Mouse (Mus musculus) kidney, postnatal 0 days (tissue): ENCODE results near the gene Fam162b. TPM values are rescaled to one million over a fixed set of nuclear protein-coding genes. Genes with fewer than 3 reads are reported as not detected.
A peak's percentile ranks its signal among the peaks of the same experiment; 100 is the strongest.

Source experiments
- ATAC-seq: fragments of 200-750 bp; cut with Nextera tagmentation; replicated peaks from 2 replicates; pipeline ENCODE4 v1.8.0; 2017; ENCODE audit warnings: low read depth, moderate number of reproducible peaks, moderate TSS enrichment, moderate library complexity; ENCODE audit not compliant: low FRiP score
- DNase-seq: peaks from one replicate; pipeline ENCODE4 v3.0.0-alpha.2; 2016; ENCODE audit warnings: low spot score
- H3K27ac ChIP-seq: fragments of 300-500 bp; sonication (generic); 2 replicates; pipeline ENCODE4 v1.5.1; 2014; ENCODE audit warnings: mild to moderate bottlenecking
- H3K27me3 ChIP-seq: fragments of 300-500 bp; sonication (generic); 2 replicates; pipeline ENCODE4 v1.6.1; 2014; ENCODE audit warnings: low read length, mixed read lengths; ENCODE audit not compliant: insufficient read depth
- H3K36me3 ChIP-seq: fragments of 300-500 bp; sonication (generic); 2 replicates; pipeline ENCODE4 v1.6.1; 2014; ENCODE audit warnings: low read length, mixed read lengths; ENCODE audit not compliant: insufficient read depth
- H3K4me1 ChIP-seq: fragments of 300-500 bp; sonication (generic); replicated peaks from 2 replicates; pipeline ENCODE4 v1.6.1; 2014; ENCODE audit warnings: antibody characterized with exemption, low read length, mixed read lengths; ENCODE audit not compliant: insufficient read depth
- H3K4me2 ChIP-seq: fragments of 300-500 bp; sonication (generic); 2 replicates; pipeline ENCODE4 v1.6.1; 2014; ENCODE audit warnings: mild to moderate bottlenecking, low read length, moderate library complexity, mixed read lengths
- H3K4me3 ChIP-seq: fragments of 300-500 bp; sonication (generic); replicated peaks from 2 replicates; pipeline ENCODE4 v1.5.1; 2014; ENCODE audit warnings: low read depth, low read length
- H3K9ac ChIP-seq: fragments of 300-500 bp; sonication (generic); 2 replicates; pipeline ENCODE4 v1.6.1; 2014; ENCODE audit warnings: low read depth, low read length
- H3K9me3 ChIP-seq: fragments of 300-500 bp; sonication (generic); replicated peaks from 2 replicates; pipeline ENCODE4 v1.6.1; 2016; ENCODE audit warnings: low read length, inconsistent platforms, mixed read lengths
- CTCF ChIP-seq: IDR thresholded peaks from 2 replicates; pipeline ENCODE4 v1.5.1; 2016; ENCODE audit warnings: antibody characterized with exemption, low read depth, mild to moderate bottlenecking, moderate library complexity
- WGBS: fragments of 180-500 bp; shearing (Covaris S2); extraction: QIAGEN DNeasy Blood & Tissue Kit; methylation state at CpG from one replicate; pipeline ENCODE4 v1.1.7; 2014; 5-methylcytosine and 5-hydroxymethylcytosine counted together
- polyA plus RNA-seq: library from polyadenylated mRNA; unstranded; fragments of >200 nt; fragmentation: Nextera tagmentation; extraction: Ambion mirVana; gene quantifications from 2 replicates; pipeline ENCODE4 v1.2.1, GENCODE M21; 2015

The Fam162b gene
- polyA plus RNA-seq, 1 experiment from 2014 or later = 1.6 TPM

DNA sequence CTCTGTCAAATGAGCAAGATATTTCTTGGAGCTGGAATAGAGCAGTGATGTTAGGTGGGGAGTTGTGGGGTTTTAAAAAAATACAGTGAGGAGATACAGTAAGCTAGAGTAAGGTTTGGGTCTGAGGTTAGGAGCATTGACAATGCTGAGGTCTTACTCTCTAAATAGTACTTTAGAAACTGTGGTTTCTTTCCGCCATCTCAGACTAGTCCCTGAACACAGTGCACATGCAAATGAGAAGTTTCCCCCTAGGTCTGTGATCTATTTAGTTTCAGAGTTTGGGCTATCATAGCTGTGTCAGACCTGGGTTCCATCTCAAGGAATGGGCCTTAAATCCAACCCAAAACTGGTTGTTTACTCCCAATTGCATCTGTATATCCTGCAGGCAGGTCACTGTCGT is 1.3 kb upstream of the Fam162b start:
- no peak for ATAC-seq
- no peak overlapping the region for H3K4me3 ChIP-seq
- H3K9ac ChIP-seq = no peak overlapping the region
- no peaks in the 10 kb centered on the region for H3K27me3 ChIP-seq
- WGBS = 90% methylated on average over 2 of the region's 2 CpGs
- no peak for TF ChIP-seq CTCF
- no peak for DNase-seq
- no peaks in the 10 kb centered on the region for H3K4me1 ChIP-seq
- no peaks in the 10 kb centered on the region for H3K9me3 ChIP-seq
- H3K36me3 ChIP-seq = no peaks in the 10 kb centered on the region
- no peak overlapping the region for H3K4me2 ChIP-seq
- no peak overlapping the region for H3K27ac ChIP-seq

DNA sequence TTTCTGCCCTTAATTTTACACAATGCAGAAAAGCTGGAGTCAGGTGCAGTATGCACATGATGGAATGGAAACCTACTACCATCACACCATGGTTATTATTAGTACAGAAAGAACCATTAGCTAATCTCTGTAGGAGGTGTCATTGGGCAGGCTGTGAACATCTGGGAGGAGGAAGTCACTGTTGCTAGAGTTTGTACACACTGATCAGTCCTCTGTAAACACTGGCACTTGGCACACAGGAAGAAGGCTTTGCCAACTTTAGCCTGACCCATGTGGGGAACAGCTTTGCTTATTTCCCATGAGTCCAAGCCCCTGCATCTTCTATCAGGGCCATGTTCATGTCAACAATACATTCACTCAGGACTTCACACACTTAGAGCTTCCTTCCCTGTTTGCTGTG is 5.4 kb downstream of the Fam162b start:
- ATAC-seq = no peak
- Histone ChIP-seq H3K9ac (no peak overlapping the region), H3K4me2 (no peak overlapping the region), H3K36me3 (no peaks in the 10 kb centered on the region), H3K9me3 (no peaks in the 10 kb centered on the region), H3K27ac (no peak overlapping the region), H3K4me3 (no peak overlapping the region), H3K4me1 (no peaks in the 10 kb centered on the region), H3K27me3 (no peaks in the 10 kb centered on the region)
- TF ChIP-seq CTCF = no peak
- DNase-seq = no peak

DNA sequence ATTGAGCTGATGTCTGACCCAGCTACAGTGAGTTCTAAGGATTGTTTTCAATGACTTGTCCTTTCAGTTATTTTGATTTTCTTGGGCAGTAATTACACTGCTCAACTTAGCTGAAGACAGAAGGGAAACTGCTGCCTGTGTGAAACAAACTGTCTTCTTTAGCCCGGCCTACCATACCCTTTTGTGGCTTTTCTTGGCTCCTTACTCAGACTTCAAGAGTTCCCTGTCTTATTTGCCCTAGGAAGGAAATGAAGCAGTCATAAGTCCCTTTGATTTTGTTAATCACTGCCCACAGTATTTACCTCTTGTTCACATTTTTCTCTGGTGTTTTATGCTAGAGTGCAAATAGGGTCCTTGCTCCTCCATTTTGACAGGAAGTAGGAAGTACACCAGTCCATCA is 5.9 kb downstream of the Fam162b start:
- TF ChIP-seq CTCF = no peak

DNA sequence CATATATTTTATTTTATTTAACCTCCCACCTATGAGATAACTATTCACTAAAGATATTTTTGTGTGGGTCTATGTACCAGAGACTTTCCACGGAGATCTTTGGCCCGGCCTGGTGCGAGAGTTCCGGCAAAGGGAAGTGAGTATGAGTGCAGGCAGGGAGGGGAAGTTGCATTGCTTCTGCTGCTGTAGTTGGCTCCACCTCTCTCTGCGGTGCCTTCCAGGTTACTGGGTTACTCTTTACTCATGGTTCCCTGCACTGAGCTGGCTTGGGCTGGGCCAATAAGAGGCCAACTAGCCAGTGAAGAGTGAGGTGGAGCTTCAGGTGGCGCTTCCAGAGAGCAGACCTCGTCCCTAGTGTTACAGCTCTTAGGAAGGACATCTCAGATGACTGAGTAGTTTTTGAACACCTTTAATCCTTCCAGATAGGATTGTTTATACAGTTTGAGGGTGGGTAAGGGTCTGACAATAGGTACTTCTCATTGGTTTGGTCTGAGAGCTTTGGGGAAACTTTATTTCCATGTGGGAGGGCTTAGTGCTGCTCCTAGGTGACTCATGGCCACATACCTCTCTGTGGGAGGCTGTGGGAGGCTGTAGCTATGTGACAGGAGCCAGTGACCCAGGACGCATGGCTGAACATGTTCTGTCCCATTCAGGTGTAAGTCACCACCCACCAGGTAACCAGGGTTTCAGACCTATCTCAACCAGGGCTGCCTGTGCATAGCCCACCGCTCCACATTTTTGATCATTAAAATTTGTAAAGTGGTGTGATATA is 18.9 kb downstream of the Fam162b start:
- DNase-seq = no peak
- Histone ChIP-seq H3K9me3 (no peaks in the 10 kb centered on the region), H3K36me3 (no peaks in the 10 kb centered on the region), H3K27me3 (no peaks in the 10 kb centered on the region), H3K27ac (no peak overlapping the region), H3K9ac (no peak overlapping the region), H3K4me1 (no peaks in the 10 kb centered on the region), H3K4me3 (no peak overlapping the region), H3K4me2 (no peak overlapping the region)
- no peak for TF ChIP-seq CTCF
- WGBS = 71% methylated on average over 9 of the region's 9 CpGs
- ATAC-seq = peak; percentile 78

More for the DNA sequence above, 5.9 kb downstream of the Fam162b start:
- Histone ChIP-seq H3K27me3 (no peaks in the 10 kb centered on the region), H3K4me1 (no peaks in the 10 kb centered on the region), H3K9ac (no peak overlapping the region), H3K9me3 (no peaks in the 10 kb centered on the region), H3K27ac (no peak overlapping the region), H3K36me3 (no peaks in the 10 kb centered on the region), H3K4me3 (no peak overlapping the region), H3K4me2 (no peak overlapping the region)
- ATAC-seq = no peak
- 40% methylated on average over 1 of the region's 1 CpGs for WGBS
- DNase-seq = no peak

DNA sequence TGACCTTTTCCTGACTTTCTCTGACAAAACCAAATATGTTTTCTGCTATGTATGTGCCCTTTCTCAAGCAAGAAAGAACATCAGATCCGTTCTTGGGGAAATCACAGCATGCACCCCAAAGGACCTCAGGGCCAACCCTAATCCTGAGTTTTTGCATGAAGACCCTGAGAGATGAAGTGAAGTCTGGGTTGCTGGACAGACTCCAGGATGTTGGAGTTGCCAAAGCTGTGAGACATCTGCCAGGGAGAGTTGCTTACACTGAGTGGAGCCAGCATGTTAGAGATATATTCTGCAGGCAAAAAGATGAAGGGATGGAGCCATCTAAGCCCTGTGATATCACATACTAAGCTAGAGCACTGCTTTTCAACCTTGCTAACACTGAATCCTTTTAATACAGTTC is 34.3 kb downstream of the Fam162b start:
- H3K36me3 ChIP-seq = no peaks in the 10 kb centered on the region
- DNase-seq = no peak
- no peak overlapping the region for H3K9ac ChIP-seq

DNA sequence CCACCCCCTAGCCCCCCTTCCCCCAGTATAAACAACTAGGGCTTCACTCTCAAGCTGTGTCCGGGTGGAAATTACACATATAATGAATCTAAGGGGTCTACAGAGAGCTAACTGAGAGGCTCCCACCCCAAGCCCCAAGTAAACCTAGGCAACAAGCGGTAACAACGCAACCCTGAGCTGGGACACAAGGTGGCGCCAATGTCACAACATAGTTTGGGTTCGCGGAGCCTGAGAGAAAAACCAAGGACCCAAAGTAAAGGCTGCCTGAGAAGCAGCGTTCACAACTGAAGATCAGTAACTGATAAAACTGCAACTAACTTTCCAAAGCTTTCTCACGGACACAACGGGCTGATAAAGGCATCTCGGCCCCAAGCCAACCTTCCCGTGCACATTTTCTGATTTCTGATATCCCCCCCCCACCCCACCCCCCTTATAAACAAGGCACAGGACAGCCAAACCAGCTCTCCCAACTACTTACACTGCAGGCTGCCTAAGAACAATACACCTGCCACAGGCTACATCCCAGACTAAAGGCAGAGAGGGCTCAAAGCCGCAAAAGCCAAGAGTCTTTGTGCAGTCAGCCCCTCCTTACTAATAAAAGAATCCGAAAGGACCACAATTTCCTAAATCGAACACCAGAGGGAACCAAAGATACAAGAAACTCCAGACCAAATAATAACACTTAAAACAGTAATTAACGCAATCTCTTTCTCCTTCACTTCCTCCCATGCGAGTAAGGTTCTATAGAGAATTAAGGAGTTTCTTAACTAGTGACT is 36.8 kb downstream of the Fam162b start:
- WGBS = under 1% methylated on average over 16 of the region's 16 CpGs
- Histone ChIP-seq H3K9ac (no peak overlapping the region), H3K4me1 (no peaks in the 10 kb centered on the region), H3K27ac (no peak overlapping the region), H3K27me3 (no peaks in the 10 kb centered on the region), H3K4me2 (peak overlapping the region; percentile 67), H3K4me3 (peak overlapping the region; percentile 31), H3K9me3 (no peaks in the 10 kb centered on the region), H3K36me3 (no peaks in the 10 kb centered on the region)
- peak; percentile 79 for TF ChIP-seq CTCF
- peak; percentile 91 for ATAC-seq
- peak; percentile 86 for DNase-seq

More for the DNA sequence above, 34.3 kb downstream of the Fam162b start:
- ATAC-seq = no peak
- no peaks in the 10 kb centered on the region for H3K9me3 ChIP-seq
- no peaks in the 10 kb centered on the region for H3K27me3 ChIP-seq
- H3K4me2 ChIP-seq = no peak overlapping the region
- WGBS = 83% methylated on average over 1 of the region's 1 CpGs
- no peak overlapping the region for H3K27ac ChIP-seq
- H3K4me3 ChIP-seq = no peak overlapping the region
- no peaks in the 10 kb centered on the region for H3K4me1 ChIP-seq
- TF ChIP-seq CTCF = no peak

Other genes starting within 250 kb of the Fam162b start
- gene Gm49339, start 109.9 kb downstream of the Fam162b start, polyA plus RNA-seq = 0.91 TPM in 1 of 2 replicates, not detected in the other
- 0.83 and 1.5 TPM in 2 replicates for gene Lilr4b, start 109.9 kb downstream of the Fam162b start, polyA plus RNA-seq
- 3.0 and 5.3 TPM in 2 replicates for gene Lilrb4a, start 99.6 kb downstream of the Fam162b start, polyA plus RNA-seq
- 0.08 and 0.17 TPM in 2 replicates for gene Gprc6a, start 40.9 kb upstream of the Fam162b start, polyA plus RNA-seq
- gene Rfx6, start 87.2 kb upstream of the Fam162b start, polyA plus RNA-seq = not detected in 2 replicates